Mouse (Mus musculus) gastrocnemius, adult 18-20 months (tissue): ENCODE data around the gene Cpt2. TPM values are rescaled to one million over a fixed set of nuclear protein-coding genes. Genes with fewer than 3 reads are reported as not detected.
A peak's percentile ranks its signal among the peaks of the same experiment; 100 is the strongest.

ENCODE experiments used
- DNase-seq: peaks from one replicate; pipeline ENCODE4 v3.0.0; 2021; ENCODE audit warnings: low spot score
- long read RNA-seq, 2 experiments: library from polyadenylated mRNA; stranded (forward); transcript quantifications; one replicate each; pipeline ENCODE4 v2.0.0; 2021
- total RNA-seq, 2 experiments: library from RNA; stranded (reverse); gene quantifications; 2 replicates each; pipeline ENCODE4 v1.2.3; 2021

Cpt2 gene
- 10 to 100 TPM; 64.3 to 67.2 TPM for total RNA-seq
- long read RNA-seq, experiment 1, transcript Cpt2-201 (5 exons, 2,372 nt) = major isoform, 109 of 113 reads
- long read RNA-seq, experiment 1, partial matches to known transcripts = 3 of 113 reads
- long read RNA-seq, experiment 1, other reads (novel, unspliced or antisense) = 0 of 113 reads
- long read RNA-seq, experiment 2, transcript Cpt2-201 (5 exons, 2,372 nt) = major isoform, 76 of 81 reads
- long read RNA-seq, experiment 2, partial matches to known transcripts = 3 of 81 reads
- long read RNA-seq, experiment 2, other reads (novel, unspliced or antisense) = 1 of 81 reads

DNA sequence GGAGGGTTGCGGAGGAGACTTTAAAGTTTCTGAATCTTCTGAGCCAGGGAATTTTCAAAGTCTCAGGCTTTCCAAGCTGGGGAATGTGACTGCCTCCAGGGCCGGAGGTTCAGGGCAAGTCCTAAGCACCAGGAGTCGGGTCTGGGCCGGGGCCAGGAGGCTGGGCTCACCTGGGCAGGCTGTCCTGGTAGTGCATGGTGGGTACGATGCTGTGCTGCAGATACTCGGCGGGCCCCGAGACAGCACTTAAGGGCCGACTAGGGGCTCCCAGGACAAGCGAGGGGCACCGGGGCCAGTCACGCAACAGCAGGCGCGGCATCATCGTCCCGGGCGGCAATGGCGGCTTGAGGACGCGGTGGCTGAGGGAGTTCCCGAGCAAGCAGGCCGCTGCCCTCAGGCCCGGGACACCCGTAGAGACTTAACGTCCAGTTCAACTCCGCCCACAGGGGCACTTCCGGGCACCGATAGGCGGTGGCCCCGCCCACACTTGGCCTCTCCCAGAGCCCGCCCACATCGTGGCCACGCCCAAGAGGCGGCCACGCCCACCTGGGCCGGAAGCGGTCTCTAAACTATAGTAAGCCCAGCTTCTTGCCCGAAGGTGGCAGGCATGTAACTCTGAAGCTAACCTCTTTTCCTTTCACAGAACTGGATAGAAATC, at the start of gene Cpt2:
Gene Cpt2, minus strand, starts transcription at position 466 of the 658 bp plus-strand sequence.
- peak; percentile 96 for DNase-seq

DNA sequence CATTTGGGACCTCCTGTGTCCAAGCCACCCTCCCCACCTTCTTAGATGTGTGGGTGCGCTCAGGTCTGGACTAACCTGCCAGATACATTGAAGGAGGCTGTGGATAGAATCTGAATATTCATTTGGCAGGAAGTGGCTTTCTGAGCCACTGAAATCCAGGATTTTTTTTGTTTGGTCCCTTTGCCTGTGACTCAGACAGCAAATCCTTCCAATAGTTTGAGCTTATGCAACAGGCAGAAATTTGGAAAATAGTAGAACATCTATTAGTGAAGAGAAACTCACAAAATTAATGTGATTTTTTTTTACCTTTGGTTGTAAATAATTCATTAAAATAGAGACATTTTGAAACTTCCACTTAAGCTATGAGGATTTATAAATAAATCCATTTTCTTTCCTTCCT, 47.8 kb upstream of the Cpt2 start:
- peak; percentile 34 for DNase-seq

DNA sequence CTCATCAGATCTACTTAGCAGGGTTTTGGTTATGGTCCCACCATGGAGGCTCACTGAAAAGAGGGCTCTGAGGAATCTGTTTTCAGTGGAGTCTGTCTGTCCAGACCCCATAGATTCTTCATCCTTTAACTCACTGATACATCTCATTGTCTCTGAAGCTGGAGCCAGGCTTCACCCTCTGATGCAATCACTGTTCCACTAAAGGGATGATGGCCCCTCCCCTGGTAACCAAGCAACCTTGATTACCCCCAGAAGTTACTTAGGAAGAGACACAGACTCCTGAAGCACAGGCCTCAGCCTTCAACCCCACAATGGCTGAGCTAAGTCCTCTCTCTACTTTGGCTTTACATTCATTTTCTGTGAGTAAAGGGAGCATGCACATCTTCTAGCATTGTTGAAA, 46.4 kb upstream of the Cpt2 start:
- DNase-seq = peak; percentile 59

DNA sequence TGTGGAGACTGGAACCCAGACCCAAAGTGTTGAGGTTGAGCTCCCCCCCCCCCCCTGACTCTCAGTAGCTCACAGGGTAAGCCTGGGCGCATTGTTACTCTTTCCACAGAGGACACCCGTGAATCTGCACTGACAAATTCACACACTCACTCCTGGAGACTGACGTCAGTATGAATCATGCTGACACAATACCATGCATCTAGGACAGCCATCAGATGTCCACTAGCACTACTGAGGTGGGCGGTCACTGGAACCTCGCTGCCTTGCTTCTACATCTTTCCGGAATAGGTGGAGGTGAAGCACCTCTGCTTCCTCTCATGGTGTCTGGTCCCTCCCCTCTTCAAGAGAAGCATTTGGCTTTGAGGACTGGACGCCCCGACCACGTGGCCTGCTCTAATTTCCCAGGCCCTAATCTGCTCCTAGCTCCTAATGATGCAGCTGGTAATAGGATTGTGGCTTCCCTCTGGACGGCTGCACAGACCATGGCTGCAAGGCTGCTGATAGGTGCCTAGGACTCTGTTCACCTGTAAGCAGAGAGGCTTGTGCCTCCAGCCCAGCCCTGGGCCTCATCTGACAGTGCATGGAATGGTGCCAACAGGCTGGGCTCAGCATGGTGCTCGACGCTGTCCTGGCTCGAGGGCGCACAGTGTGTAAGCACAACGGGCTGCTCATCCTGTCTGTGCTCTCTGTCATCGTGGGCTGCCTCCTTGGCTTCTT, 44.7 kb upstream of the Cpt2 start, which contains the start of gene Slc1a7:
Gene Slc1a7, plus strand, starts transcription at position 367 of the 717 bp plus-strand sequence.
- no peak for DNase-seq

DNA sequence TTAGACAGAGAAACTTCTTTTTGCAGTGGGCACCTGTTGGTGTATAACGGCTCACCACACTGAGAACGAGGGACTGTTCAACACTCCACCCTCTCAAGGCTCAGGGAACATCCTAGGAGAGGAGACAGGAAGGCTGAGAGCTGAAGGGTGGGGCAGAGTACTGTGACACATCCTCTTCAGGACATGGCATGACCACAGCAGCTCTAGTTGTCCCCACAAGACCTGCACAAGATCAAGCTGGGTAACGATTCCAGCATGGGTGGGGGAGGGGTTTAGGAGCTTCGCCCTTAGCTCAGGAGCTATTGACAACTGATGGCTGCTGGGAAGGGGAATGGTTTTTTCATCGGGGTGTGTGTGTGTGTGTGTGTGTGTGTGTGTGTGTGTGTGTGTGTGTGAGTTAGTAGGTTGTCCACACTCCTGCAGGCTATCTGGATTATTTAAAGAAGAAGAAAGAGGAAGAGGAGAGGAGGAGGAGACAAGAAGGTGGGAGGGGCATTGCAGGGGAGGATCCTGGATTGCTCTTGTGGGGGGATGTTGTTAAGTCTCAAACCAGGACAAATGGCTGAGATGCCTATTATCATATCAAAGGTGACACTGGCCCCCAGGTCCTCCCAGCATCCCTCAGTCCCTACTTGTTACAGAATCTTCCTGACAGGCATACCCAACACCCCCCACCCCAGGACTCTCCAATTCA, 43.2 kb upstream of the Cpt2 start:
- no peak for DNase-seq

DNA sequence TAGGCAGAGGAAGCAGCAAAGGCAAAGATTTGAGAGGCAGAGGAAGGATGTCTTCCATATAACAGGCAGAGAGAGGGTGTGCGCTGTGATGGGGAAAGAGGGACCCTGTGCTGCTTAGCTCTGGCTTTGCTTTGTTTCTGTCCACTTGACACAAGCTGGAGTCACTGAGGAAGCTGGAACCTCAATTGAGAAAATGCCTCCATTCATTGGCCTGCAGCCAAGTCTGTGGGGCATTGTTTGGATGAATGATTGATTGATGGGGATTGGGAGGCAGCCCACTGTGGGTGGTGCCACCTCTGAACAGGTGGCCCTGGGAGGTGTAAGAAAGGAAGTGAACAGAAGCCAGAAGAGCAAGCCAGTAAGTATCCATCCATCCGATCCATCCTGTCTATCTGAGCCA, 39.4 kb upstream of the Cpt2 start:
- no peak for DNase-seq

DNA sequence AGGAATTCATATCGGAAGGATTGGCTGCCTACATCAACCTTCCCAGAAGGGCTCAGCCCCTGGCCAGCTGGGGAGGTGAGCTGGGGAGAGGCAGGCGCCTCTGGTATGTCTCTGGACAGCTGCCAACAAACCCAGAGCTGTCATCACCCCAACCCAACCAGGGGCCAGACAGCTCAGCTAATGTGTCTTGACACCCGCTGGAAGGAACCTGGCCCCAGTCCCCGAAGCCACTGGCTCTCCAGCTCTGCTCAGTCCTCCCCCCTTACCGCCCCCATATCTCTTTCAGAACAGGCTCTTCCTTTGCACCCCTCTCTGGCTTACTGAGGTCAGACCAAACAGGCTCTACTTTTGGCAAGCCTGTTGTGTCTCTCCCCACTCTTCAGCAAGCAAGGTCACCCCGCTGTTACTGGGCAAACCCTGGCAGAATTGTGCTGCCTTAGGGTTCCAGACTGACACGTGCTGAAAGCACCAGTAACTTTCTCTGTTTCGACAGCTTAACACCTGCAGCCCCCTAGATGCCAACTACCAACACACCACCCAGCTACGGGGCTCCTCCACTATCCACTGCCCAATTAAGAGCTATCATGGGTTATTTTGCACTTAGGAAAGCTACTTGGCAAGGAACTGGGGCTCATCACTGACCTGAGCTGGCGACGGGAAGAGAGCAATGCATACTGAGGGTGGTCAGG, 38.8 kb upstream of the Cpt2 start:
- DNase-seq = peak; percentile 59

DNA sequence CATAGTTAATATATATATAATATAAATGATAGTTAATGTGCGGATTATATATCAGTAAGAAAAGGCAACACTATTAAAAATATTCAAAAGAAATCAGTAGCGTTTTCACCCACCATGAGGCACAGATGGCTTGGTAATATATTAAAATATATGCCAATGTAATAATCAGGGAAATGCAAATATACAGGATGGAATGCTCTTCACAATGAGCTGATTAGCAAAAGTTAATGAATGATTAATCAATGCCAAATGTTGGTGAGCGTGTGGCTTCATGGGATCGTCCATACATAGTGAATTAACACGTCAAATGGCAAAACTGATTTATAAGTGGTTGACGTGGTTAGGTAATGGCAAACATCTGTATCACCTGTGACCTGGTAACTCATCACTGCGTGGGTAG, 35.1 kb upstream of the Cpt2 start:
- no peak for DNase-seq

DNA sequence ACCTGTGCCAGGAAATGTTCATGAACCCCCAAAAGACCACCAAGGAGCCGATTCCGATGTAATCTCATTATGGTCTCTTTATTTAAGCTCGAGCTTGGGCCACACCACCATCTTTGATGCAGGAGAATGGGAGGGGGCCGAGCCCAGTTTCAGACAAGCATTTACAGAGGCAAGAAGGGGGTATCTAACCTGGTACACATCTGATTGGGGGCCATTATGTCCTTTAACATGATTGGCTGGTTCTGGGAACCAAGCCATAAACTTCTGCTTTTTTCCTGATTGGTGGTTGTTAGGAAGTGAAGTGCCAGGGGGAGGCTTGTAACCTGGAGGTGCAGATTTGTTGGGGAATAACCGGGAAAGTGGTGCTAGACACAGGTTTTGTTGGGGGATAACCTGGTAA, 32.3 kb upstream of the Cpt2 start:
- no peak for DNase-seq

DNA sequence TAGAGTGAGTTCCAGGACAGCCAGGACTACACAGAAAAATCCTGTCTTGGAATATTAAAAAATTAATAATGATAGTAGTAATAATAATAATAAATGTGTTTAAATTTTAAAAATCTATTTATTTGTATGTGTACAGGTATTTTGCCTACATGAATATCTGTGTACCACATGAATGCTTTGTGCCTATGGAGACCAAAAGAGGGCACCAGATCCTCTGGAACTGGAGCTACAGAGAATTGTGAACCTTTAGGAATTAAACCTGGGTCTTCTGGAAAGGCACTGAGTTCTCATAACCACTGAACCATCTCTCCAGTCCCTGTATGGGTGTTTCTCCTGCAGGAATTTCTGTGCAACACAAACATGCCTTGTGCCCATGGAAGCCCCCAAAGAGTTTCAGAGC, 29.4 kb upstream of the Cpt2 start:
- no peak for DNase-seq

DNA sequence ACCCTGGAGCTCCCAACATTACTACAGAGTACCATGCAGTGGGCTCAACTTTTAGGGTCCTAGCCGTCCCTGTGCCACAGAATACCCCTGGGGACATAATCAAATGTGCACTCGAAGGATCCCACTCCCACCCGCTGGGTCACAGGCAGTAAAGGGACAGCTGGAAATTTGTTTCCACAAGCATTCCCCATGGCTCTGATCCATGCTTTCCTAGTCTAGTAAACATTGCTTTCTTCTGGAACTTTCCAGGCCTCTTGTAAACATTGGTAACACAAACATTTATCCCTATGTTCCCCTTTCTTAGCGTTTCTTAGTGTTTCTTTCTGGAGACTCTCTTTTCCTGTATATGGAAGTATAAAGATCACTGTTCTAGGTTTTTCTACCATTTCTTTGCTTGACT, 26.5 kb upstream of the Cpt2 start:
- DNase-seq = no peak

DNA sequence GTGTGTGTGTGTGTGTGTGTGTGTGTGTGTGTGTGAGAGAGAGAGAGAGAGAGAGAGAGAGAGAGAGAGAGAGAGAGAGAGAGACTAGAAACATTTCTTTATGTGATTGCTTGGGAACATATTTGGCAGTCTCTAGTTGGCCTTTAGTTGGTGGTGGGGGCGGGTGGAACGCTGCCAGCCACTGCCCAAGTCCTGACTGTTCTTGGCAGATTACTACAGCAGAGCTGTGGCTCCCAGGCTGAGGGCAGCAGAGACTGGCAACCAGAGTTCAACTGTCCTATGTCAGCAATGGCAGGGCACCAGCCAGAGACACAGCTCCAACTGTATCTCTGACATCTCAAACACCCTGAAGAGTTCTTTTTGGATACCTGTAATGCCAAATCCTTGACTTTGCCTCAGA, 20.7 kb upstream of the Cpt2 start:
- no peak for DNase-seq

DNA sequence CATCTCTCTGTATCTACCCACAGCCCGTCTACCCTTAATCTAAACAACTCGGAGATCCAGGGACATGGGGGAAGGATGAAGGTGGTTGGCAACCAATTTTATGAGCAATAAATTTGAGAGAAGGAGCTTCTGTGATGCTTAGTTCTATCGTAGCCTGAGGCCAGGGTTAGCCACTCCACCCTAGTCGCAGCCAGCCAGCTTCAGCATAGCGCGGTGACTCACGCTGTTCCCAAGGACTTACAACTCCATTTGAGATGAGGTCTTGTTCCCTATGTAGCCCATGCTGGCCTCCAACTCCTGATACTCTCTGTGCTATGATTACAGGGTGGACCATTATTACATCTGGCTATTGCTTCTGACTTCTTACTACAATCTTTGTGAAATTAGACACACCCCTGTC, 19.3 kb upstream of the Cpt2 start:
- peak; percentile 36 for DNase-seq

DNA sequence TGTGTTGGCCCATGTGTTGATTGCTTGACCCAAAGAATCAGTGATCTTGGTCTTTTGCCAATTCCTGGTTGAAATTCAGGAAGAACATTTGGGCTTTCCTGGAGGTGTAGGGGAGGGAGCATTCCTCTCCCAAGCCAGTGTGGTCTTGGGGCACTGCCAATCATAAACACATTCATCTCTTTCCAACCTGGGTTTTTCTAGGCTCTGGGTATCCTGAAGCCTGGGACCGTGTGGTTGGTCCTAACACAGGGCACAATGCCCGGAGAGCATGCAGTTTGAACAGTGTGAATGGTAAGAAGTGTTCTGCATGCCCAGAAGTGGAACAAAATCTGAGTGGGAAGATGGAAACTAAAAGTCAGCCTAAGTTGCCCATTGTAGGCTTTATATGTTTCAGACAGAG, 14.7 kb upstream of the Cpt2 start:
- no peak for DNase-seq

DNA sequence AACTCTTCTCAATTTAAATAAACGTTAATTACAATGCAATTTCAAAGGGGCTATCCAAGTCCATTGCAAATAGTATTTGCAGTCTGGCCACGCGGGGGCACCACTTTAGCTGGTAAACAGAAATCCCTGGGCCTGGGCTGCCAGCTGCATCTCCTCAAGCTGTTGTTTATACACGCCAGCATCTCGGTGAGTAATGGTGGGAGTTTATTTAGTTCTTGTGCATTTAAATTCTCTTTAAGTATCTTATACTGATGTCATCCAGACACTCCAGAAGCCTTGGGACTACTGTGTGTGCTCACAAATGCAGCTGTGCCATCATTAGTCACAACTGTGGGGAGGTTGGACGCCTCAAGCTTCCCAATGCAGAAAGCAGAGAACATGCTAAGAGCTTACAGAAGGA, 13.9 kb upstream of the Cpt2 start:
- peak; percentile 59 for DNase-seq

DNA sequence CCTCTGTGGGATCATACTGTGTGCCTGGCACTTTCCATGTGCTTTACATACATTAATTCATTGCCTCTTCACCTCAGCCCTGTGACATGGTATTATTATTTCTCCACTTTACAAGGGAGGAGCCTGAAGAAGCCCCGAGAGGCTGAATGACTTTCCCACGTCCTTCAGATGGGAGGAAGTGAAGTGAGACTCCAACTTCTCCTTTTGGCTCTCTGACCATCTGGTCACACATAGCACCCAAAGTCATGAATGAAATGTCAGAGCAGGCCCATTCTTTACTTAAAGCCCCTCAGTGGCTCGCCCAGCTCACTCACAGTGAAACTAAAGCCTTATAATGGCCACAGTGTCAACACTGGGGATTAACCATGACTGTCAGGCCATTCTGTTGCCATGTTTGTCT, 11.8 kb upstream of the Cpt2 start:
- no peak for DNase-seq

DNA sequence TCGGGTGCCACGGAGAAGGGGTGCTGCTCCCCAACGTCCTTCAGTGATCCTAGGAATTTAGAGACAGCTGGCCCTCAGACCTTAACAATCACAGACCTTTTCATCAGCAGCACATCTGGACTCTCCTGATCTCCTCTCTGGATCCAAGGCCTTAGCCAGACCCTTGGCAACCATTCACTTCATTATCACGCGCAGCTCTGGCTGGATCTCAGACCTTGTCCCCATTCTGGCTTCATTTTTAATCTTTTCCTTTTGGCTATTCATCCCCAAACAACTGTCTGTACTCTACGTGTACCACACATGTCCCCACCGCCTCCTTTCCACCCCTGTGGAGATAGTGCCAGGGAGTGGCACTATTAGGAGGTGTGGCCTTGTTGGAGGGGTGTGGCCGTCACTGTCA, 9.8 kb upstream of the Cpt2 start:
- DNase-seq = no peak

DNA sequence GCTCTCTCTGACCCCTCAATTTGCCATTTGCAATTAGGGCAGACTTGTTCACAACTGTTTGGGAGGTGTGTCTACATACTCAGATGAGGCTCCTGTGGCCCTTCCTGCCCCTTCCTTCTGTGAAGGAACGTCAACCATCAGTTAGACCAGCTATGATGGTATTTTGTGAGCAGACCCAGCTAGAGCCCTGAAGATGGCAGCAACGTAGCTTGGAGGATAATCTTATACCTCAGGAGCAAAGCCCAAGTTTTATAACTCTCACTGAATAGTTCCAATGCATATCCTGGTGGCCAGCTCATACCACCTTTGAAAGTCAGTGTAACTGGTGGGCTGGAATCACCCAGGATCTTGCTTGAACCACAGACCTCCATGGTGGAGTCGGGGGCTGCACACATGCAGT, 8.0 kb upstream of the Cpt2 start:
- no peak for DNase-seq

DNA sequence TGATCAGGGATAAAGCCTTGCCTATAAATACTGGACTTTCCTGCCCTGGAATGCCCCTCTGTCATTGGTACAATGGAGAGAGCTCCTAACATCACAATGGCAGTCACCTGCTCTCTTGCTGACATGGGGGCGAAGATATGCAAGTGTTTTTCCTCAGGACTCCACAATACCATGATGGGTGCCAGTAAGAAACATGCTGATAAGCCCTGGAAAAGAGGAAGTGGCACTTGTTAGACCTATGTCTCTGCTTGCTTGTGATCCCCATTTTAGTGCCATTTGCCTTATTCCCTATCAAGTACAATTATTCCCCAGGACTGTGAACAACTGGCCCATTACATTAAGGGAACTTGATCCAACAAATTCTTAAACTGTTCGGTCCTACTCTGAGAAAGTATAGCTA, 5.3 kb upstream of the Cpt2 start:
- no peak for DNase-seq

DNA sequence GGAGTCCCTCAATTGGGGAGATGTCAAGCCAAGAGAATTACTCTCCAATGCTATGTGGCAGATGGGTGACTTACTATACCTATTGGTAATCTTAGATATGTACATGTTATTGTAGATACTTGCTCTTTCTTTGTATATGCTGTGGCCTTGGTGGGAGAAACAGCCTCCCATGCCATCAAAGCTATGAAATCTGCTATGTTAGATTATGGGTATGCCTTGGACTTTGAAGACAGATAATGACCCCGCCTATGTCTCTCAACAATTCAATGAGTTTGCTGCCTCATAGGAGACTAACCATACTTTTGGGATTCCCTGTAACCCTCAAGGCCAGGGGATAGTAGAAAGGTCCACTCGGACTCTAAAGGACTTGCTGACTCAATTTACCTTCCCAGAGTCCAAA, 4.9 kb upstream of the Cpt2 start:
- DNase-seq = no peak

DNA sequence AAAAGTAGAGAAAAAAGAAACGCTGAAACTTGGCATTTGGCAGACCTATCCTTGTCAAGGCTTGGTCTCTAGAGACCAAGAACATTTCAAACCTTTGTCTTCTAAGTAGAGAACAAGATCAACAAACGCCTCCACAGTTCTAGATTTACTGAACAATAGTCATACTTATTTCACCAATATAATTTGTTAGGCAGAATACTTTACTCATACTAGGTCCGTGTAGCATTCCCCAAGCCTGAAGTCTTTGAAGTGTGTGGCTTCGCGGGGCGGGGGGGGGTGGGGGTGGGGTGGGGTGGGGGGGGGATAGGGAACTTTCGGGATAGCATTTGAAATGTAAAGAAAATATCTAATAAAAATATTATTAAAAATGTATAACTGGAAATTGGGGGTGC, 389 bp upstream of the Cpt2 start:
- DNase-seq = no peak

DNA sequence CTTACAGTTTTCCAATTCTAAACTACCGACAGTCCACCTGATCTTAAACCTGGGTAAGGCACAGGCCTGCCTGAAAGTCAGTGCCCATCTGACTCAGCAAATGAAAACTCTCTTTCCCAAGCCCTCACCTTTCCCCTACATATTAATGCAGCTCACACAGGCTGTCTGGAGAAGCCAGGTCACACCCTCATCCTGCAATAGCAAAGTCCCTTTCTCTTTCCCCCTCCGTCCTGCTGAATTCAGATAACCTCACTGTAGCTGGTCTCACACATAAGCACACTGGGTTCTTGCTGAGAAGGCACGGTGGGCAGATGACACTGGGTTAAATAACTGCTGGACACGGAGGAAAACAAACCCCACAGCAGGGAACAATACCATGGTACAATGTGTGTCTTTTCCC, 1.5 kb downstream of the Cpt2 start:
- DNase-seq = no peak
